Mouse (Mus musculus) frontal cortex, postnatal 14 days (tissue): ENCODE measurements around the gene Erf.
A peak's percentile ranks its signal among the peaks of the same experiment; 100 is the strongest.
"Not testable (repeated sequence)": the region's sequence is repeated elsewhere in the genome, so short reads cannot be mapped to it uniquely, and the experiment has no call there.

Experiments
- DNase-seq, 2 experiments: peaks; one replicate each; pipeline ENCODE4 v3.0.0; 2022; ENCODE audit warnings: low spot score in 2 of 2

Gene Erf

GRCm38 (mm10) chr7:25267751-25268463 lies 17.3 kb upstream of the Erf start:
- DNase-seq = peak; percentile 99 to 100

DNA sequence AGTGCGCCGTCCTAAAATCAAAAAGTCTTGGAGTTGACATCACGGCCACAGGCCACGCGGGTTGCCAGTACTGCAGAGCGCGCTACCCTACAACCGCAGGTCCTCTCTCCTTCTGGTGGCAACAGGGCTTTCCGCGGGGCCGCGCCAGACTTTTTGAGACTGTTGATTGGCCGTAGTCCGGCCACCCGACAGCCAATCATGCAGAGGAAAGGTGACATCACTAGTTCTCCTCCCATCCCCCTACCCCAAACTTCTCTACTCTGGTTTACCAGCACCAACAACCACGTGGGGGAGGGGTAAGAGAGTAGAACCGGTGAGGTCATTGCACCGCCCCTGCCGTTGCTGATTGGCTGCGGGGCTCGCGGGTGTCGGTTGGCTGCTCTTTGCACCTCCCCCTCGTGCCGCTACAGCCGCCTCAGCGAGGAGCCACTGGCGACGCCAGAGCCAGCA lies 16.8 kb upstream of the Erf start, which contains the start of gene Cic:
TSS of gene Cic (plus strand) at position 404 of the 450 bp plus-strand sequence.
- peak; percentile 99 for DNase-seq

DNA sequence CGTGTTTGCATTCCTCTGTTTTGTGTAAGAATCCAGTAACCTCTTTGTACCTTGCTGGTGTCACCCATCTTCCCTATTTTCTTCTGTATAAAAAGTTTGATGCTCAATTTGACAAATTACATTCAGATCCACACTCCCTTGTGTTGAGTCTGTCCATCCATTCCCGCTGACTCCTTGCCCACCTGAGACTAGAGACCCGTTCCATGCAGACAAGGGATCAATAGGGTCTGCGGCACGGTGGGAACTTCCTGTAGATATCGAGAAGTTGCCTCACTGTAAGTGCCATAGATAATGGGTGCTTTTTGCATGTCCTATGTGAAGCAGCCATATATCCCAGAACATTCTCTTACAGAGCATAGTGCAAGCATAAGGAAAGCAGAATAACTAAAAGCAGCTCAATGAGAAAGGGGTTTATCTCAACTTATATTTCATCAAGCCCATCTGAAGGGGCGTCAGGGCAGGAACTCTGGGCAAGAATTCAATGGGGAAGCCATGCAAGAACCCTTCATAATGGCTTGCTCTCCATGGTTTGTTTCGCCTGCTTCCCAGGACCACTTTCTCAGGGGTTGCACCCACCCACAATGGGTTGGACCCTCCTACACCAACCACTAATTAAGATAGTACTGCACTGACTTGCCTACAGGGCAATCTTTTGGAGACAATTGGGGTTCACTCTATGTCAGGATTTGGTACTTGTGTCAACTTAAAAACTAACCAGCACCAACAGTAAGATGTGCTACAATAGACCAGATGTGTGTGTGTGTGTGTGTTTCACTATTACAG lies 15.8 kb upstream of the Erf start:
- DNase-seq = no peak

DNA sequence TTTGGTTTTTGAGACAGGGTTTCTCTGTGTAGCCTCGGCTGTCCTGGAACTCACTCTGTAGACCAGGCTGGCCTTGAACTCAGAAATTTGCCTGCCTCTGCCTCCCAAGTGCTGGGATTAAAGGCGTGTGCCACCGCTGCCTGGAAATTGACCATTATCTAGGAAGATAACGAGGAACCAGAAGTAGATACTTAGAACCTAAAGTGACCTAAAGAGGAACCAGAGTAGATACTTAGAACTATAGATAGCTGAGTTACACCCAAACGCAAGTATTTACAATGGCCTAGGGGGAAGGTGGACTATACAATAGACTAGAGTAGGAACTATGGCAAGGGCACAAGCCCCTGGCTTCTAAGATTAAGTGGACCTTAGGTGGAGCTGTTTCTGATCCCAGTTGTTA lies 15.2 kb upstream of the Erf start:
- DNase-seq = not testable (repeated sequence)

- DNase-seq = no peak
Measured at GRCm38 (mm10) chr7:25263968-25264870, 13.7 kb upstream of the Erf start.

GRCm38 (mm10) chr7:25261896-25262295 lies 11.3 kb upstream of the Erf start:
- no peak for DNase-seq

DNA sequence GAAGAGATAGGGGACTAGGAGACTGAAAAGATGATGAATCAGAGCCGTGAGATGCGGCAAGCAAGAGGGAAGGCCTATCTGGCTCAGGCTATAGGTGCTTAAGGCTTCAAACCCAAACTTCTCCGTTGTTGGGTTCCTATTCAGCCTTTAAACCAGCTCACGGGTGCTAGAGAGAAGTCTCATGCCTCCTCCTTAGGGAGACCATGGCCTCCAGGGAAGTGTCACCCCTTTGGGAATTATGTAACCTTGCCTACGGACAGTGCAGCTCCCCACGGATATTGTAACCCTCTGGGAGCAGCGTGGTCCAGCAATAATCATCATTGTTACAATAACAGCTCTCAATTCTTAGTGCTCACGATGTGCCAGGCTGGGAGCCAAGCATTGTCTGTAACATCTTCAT lies 1.3 kb upstream of the Erf start:
- no peak for DNase-seq

- peak; percentile 45 to 54 for DNase-seq
Measured at GRCm38 (mm10) chr7:25251071-25251791, 670 bp upstream of the Erf start.

- DNase-seq = peak; percentile 57 to 61
Measured at GRCm38 (mm10) chr7:25249314-25250140, 1.0 kb downstream of the Erf start.

DNA sequence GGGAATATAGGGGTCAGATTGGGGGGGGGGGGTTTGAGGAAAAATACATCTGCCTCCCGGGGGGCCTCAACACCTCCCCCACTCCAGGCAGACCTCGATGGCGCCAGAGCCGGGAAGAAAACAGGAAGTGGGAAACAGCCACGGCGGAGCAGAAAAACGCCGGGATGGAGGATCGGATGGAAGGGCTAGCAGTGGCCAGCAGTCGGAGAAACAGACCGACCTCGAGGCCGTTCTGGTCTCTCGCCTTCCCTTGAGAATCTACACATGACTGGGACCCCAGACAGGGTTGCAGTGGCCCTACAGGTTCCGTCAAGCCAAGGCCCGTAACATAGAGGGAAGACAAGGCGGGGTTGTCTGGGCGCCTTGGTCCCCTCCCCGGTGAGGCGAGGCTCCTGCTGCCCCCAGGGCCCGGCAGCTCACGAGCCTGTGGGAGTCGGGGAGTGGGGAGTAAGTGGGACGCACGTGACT lies 1.7 kb downstream of the Erf start:
- DNase-seq = peak in 1 of 2 experiments; percentile 40

- DNase-seq = peak; percentile 75 to 78
Measured at GRCm38 (mm10) chr7:25248018-25248647, 2.4 kb downstream of the Erf start.

DNA sequence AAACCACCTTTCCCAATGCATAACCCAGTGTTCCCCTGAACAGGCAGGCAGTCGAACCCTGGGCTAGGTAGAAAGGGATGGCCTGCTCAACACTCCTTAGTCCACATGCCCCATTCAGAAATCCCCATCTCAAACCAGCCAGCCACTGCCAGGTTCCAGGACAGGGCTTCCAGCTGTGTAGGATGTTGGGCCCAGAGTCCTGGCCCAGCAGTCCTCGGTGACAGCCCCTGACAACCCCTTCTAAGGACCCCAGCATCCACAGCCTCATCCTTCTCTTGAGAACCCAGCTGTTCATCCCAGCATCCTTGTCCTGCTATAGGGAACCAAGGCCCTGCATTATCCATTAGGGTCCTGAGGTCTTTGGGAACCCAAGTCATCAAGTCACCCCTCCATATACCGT lies 3.1 kb downstream of the Erf start:
- no peak for DNase-seq

DNA sequence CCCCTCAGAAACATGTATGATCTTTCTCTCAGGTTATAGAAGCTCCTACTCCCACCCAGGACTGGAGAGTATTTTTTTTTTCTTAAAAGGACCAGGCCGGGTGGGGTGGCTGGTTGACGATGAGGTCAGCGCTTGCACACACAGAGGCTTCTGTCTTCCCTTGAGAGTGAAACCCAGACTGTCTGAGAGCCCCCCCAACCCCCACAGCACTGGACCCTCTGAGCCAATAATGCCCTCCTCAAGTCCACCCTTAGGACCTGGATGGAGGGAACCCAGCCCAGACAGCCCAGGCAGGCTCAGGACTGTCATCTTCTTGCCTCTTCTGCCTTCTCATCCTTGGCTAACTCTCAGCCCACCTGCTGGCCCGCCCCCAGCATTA lies 3.8 kb downstream of the Erf start:
- DNase-seq = no peak

DNA sequence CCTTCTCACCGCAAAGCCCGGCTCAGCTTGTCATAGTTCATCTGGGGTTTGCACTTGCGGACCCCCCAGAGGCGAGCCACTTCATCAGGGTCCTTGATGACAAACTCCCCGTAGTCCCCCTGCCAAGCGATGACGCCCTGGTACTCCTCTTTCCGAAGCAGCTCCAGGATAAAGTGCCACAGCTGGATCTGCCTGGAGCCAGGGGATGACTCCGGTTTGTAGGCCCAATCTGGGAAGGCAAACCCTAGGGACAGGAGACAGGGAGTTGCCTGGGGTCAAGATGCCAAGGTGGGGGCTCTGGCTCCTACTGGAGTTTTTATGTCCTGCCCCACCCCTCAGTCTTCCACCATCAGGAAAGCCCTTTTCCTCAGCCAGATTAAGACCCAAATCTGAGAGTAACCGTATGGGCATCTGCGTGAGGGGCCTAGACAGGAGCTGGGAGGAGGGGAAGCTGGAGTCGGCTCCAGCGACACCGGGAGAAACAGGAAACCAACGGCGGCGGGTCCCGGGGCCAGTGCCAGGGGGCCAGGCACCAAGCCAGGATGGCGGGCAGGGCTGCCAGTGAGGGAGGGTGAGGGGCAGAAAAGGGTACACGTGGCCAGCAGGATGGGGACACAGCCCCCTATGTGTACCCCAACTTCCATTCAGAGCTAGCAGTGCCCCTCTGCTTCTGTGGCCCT lies 4.3 kb downstream of the Erf start:
- peak; percentile 72 for DNase-seq

GRCm38 (mm10) chr7:25244562-25245369 lies 5.8 kb downstream of the Erf start:
- DNase-seq = no peak

DNA sequence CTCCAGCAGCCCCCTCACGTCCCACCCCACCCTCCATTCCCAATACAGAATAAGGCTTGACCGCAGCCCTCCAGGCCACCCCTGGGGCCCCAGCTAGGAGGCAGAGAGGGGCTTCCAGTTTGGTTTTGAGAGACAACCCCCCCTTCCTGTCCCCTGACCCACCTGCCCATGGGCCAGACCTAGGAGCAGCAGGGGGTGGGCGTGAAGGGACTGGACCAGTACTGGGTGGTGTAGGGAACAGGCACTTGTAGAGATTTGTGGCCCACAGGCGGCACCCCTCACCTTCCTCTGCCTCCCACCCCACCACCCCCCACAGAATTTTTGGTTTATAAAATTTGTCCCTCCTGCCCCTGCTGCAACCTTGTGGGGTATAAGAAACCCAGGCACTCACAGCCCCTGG lies 7.2 kb downstream of the Erf start:
- no peak for DNase-seq

DNA sequence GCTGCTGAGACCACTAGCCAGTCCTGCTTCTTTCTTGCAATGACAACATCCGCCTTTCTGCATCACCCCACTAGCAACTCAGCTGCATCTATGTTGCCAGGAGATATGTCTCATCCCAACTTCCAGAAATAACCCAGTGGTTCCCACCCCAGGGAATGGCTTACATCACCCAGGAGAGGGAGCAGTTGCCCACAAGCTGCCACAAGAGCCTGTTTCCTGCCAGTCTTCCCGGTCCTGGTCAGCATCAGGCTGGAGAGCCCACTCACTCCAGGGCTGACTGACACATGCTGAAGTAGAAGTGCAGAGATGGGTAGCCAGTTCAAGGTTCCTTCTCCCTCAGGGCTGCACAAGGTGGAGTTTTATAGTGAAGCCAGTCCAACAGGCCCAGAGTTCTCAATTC lies 9.5 kb downstream of the Erf start:
- DNase-seq = peak; percentile 78 to 84

GRCm38 (mm10) chr7:25240631-25241030 lies 9.9 kb downstream of the Erf start:
- no peak for DNase-seq
